Mouse (Mus musculus): ENCODE data around the gene Dnase2a.

Gene Dnase2a

GRCm38 (mm10) chr8:84969241-84970134 is 61.1 kb downstream of the Dnase2a start, which contains the start of the genes Gm49661, Prdx2 and Rnaseh2a:
Gene Gm49661 (minus strand): TSS chr8:84969433.
Gene Prdx2 (plus strand): TSS chr8:84969587.
Gene Rnaseh2a (minus strand): TSS chr8:84969767.
- in situ Hi-C loops (cut with MboI), result loop anchor here (25.0 kb wide), 1 partner anchor 318 kb away; the partner anchor contains the start of genes Orc6 and Vps35

- in situ Hi-C loops (cut with MboI), result loop anchor here (25.0 kb wide), 1 partner anchor 317 kb away; the partner anchor contains the start of genes Orc6 and Vps35
Observed at GRCm38 (mm10) chr8:84970135-84970790, 61.9 kb downstream of the Dnase2a start.

GRCm38 (mm10) chr8:84970913-84971312 is 62.6 kb downstream of the Dnase2a start:
- in situ Hi-C loops (cut with MboI), result loop anchor here (25.0 kb wide), 1 partner anchor 316 kb away; the partner anchor contains the start of genes Orc6 and Vps35

All from mature B cell (primary cell).